Mouse (Mus musculus) testis, adult 2 months (tissue): ENCODE results near the gene Rbms1. TPM values are rescaled to one million over a fixed set of nuclear protein-coding genes. Genes with fewer than 3 reads are reported as not detected.

Experiments
- H3K27ac ChIP-seq: fragments of 200-500 bp; 2 replicates; pipeline ENCODE4 v1.5.1; 2012; ENCODE audit warnings: low read depth, low read length; ENCODE audit not compliant: control insufficient read depth, insufficient read depth
- H3K27me3 ChIP-seq: fragments of 200-500 bp; 2 replicates; pipeline ENCODE4 v1.6.1; 2012; ENCODE audit warnings: mild to moderate bottlenecking, low read length, moderate library complexity; ENCODE audit not compliant: control insufficient read depth, insufficient read depth
- H3K36me3 ChIP-seq: fragments of 200-500 bp; 2 replicates; pipeline ENCODE4 v1.6.1; 2012; ENCODE audit warnings: mild to moderate bottlenecking, low read length; ENCODE audit not compliant: control insufficient read depth, insufficient read depth
- H3K4me1 ChIP-seq: fragments of 200-500 bp; 2 replicates; pipeline ENCODE4 v1.6.1; 2012; ENCODE audit warnings: low read length; ENCODE audit not compliant: control insufficient read depth, insufficient read depth
- H3K4me3 ChIP-seq: fragments of 200-500 bp; 2 replicates; pipeline ENCODE4 v1.5.1; 2012; ENCODE audit warnings: low read depth, mild to moderate bottlenecking, low read length, moderate library complexity, mixed read lengths; ENCODE audit not compliant: control insufficient read depth
- CTCF ChIP-seq: fragments of 200-500 bp; IDR thresholded peaks from 2 replicates; pipeline ENCODE4 v1.5.1; 2012; ENCODE audit warnings: low read depth, mild to moderate bottlenecking, inconsistent platforms, low read length, moderate library complexity; ENCODE audit not compliant: control insufficient read depth, insufficient read depth, insufficient replicate concordance
- POLR2A ChIP-seq: fragments of 200-500 bp; IDR thresholded peaks from 2 replicates; pipeline ENCODE4 v1.6.1; 2012; ENCODE audit warnings: low read depth, mild to moderate bottlenecking, inconsistent platforms, low read length, moderate library complexity; ENCODE audit not compliant: control insufficient read depth
- polyA plus RNA-seq: library from polyadenylated mRNA; depleted of rRNA; stranded (reverse); fragments of >200 nt; gene quantifications from 2 replicates; pipeline ENCODE4 v1.2.3, GENCODE M21; 2012

Rbms1 gene
- polyA plus RNA-seq, 1 experiment: 284 TPM

GRCm38 (mm10) chr2:60865869-60866268, 97.1 kb downstream of the Rbms1 start:
- Histone ChIP-seq H3K27ac (no peak overlapping the region), H3K4me1 (no peaks in the 10 kb centered on the region), H3K36me3 (no peaks in the 10 kb centered on the region), H3K27me3 (no peaks in the 10 kb centered on the region), H3K4me3 (no peak overlapping the region)
- TF ChIP-seq POLR2A (no peak), CTCF (no peak)

GRCm38 (mm10) chr2:60864977-60865376, 98.0 kb downstream of the Rbms1 start:
- Histone ChIP-seq H3K27ac (no peak overlapping the region), H3K27me3 (no peaks in the 10 kb centered on the region), H3K4me3 (no peak overlapping the region), H3K36me3 (no peaks in the 10 kb centered on the region), H3K4me1 (no peaks in the 10 kb centered on the region)
- no peak for TF ChIP-seq CTCF
- no peak for TF ChIP-seq POLR2A

- no peaks in the 10 kb centered on the region for H3K4me1 ChIP-seq
- H3K36me3 ChIP-seq: no peaks in the 10 kb centered on the region
- TF ChIP-seq POLR2A (no peak), CTCF (no peak)
These were observed 98.7 kb downstream of the Rbms1 start for GRCm38 (mm10) chr2:60864256-60864795.

GRCm38 (mm10) chr2:60863827-60864226, 99.2 kb downstream of the Rbms1 start:
- no peak for TF ChIP-seq POLR2A
- TF ChIP-seq CTCF: no peak
- Histone ChIP-seq H3K36me3 (no peaks in the 10 kb centered on the region), H3K27ac (no peak overlapping the region), H3K27me3 (no peaks in the 10 kb centered on the region), H3K4me3 (no peak overlapping the region), H3K4me1 (no peaks in the 10 kb centered on the region)

More at GRCm38 (mm10) chr2:60864256-60864795, 98.7 kb downstream of the Rbms1 start:
- H3K4me3 ChIP-seq: no peak overlapping the region
- H3K27me3 ChIP-seq: no peaks in the 10 kb centered on the region
- no peak overlapping the region for H3K27ac ChIP-seq

GRCm38 (mm10) chr2:60862913-60863711, 99.9 kb downstream of the Rbms1 start:
- no peaks in the 10 kb centered on the region for H3K36me3 ChIP-seq

GRCm38 (mm10) chr2:60858116-60858515, 104.9 kb downstream of the Rbms1 start:
- no peak overlapping the region for H3K27ac ChIP-seq
- no peaks in the 10 kb centered on the region for H3K4me1 ChIP-seq
- no peak for TF ChIP-seq CTCF
- no peak for TF ChIP-seq POLR2A
- no peaks in the 10 kb centered on the region for H3K27me3 ChIP-seq
- H3K4me3 ChIP-seq: no peak overlapping the region
- no peaks in the 10 kb centered on the region for H3K36me3 ChIP-seq

More at GRCm38 (mm10) chr2:60862913-60863711, 99.9 kb downstream of the Rbms1 start:
- Histone ChIP-seq H3K27me3 (no peaks in the 10 kb centered on the region), H3K4me3 (no peak overlapping the region), H3K4me1 (no peaks in the 10 kb centered on the region), H3K27ac (no peak overlapping the region)
- TF ChIP-seq CTCF (no peak), POLR2A (no peak)

- H3K36me3 ChIP-seq: no peaks in the 10 kb centered on the region
- H3K4me3 ChIP-seq: no peak overlapping the region
- TF ChIP-seq POLR2A (no peak), CTCF (no peak)
- H3K4me1 ChIP-seq: no peaks in the 10 kb centered on the region
- H3K27me3 ChIP-seq: no peaks in the 10 kb centered on the region
- no peak overlapping the region for H3K27ac ChIP-seq
These were observed 106.9 kb downstream of the Rbms1 start for GRCm38 (mm10) chr2:60856097-60856496.
